Mouse (Mus musculus): ENCODE measurements around the gene 4931417E11Rik.

4931417E11Rik gene

DNA sequence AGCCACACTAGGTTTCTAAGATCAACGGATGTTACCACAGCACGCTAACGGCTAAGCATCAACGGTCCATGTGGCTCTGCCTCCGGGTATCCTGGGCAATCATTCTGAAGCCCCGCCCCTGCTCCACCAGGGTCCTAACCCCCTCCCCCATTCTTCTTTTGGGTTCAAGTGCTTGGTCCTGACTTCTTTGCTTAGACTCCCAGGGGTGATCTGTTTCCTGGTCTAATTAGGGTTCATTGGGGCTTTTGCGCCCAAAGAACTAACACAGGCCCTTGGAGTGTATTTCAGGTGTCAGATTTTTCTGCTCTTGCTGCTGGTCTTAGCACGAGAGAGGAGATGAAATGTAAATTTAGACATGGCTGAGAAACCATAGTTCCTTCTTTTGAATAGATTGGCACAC lies at the start of gene 4931417E11Rik:
Gene 4931417E11Rik, minus strand, starts transcription at position 101 of the 400 bp plus-strand sequence.
- no peak for DNase-seq (ENCODE audit: low spot score in 2 of 2)

DNA sequence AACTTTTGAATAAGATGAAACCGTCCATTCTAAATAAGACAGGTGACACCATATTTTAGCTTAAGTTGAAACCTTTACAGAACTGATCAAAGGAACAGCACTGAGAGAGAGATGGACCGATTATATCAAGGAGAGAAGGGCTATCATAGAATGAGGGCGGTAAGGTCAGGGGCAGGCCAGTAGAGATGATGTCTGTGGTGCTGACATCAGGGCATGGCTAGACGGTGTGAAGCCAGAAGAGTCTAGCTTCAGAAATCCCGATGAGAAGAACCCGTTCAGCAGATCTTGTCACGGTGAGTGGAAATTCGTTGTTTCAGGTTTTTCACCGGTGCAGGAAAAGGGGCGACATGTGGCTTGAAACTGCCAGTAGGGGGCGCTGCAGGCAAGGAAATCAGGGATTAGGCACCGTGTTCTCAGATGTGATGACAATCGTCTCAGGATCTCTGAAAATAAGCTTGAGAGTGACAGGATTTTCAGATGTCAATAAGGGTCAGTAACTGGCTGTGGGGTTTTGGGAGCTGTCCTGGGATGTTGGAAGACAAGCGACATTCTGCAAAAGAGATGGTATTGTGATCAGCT lies 48.4 kb upstream of the 4931417E11Rik start:
- DNase-seq (ENCODE audit: low spot score in 2 of 2), result peak; percentile 8 to 68

DNA sequence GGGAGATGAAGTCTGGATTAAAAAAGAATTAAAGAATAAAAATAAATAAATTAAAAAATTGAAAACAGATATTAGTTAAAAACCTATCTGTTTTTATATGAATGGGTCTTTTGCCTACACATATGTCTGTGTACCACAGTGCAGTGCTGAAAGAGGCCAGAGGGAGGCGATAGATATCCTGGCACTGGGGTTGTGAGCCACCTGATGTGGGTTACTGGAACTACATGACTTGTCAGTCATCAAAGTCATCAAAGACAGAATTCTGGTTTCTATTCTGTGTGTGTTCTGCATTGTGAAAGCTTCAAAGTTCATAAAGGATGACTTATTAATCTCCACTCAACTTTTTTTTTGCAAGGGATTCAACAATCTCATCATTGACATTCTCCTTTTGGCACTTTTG lies 43.4 kb upstream of the 4931417E11Rik start:
- no peak for DNase-seq (ENCODE audit: low spot score in 2 of 2)

DNA sequence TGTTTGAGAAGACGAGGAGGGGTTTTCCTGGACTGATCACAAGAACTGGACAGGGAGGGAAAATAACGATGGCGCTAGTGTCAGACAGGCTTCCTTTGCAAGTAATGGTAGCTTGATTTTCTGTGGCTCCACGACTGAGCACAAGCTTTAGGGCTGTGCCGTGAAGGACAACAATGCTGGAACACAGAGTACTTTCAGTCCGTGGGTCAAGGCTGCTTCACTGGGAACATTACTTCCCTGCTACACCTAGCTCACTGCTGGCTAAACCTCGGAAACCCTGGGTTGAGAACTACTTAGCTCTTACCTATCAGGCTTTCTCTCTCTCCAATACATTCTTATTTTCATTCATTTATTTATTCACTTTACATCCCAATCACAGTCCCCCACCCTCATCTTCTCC lies 30.2 kb upstream of the 4931417E11Rik start:
- DNase-seq (ENCODE audit: low spot score in 2 of 2), result no peak

DNA sequence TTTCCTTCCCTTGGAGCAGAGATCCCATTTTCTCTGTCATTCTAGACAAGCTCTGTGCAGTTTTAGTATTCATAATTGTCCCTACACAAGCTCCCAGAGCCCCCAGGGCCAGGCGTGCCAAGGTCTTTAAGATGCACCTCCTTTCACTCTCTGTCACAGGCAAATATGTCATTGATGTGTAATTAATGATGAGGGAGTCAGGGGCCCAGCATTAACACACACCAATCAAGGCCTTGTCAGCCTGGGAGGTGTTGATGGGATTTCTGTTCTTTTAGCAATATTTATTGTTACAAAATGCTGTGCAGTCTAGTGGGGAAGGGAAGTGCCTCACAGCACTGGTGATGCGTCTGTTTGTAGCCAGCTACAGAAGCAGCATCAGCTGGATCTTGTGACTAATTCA lies 27.9 kb upstream of the 4931417E11Rik start:
- no peak for DNase-seq (ENCODE audit: low spot score in 2 of 2)

DNA sequence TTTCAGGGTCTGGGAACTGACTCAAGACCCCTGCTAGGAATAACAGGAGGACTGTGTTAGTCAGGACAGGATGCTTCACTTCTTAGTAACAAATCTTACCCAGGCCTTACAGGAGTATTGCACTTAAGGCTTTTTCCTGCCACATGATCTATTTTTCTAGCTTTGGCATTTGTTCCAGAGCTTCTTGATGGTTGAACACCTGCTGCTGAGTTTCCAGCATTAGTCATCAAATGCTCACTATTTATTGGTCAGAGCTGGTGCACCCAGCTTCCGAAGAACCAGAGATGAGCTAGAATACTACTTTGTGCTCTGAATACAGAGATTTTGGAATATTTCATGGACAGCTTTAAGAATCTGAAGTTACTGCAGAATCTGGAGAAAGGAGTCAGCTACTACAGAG lies 21.1 kb upstream of the 4931417E11Rik start:
- DNase-seq (ENCODE audit: low spot score in 2 of 2), result no peak

DNA sequence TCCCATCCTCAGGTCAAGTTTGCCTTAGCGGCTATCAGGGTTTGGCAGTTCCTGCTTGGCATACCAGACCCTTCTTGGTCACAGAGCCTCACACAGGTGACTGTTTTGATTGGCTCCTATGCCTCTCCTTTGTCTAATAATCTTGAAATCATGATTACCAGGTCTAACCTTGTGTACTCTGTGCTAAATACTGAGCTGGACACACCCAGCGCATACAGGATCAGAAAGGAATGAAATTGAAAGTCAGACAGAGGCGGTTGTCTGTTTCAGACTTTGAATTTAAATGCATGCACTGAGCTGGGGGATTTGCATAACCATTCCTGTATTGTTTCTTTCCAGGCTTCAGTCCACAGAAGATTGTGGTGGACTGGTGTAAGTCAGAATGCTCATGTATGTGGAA lies 16.1 kb upstream of the 4931417E11Rik start:
- DNase-seq (ENCODE audit: low spot score in 2 of 2), result no peak

DNA sequence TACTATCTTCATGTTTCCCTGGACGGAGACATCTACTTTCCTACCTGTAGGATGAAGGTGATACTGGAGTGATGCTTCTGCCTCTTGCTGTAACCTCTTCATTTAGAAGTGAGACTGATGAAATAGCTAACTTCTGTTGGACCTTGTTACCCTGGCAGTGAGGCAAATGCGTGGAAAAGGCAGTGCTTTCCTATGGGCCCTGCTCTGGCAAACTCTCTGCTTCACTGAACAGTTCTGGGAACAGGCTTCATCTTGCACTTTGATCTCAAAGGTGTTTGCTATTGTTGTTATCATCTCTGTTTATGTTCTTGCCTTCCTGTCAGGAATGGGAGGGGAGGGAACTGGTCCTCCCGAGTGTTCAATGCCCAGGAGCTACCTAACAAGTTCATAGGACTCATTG lies 3.4 kb downstream of the 4931417E11Rik start:
- no peak for DNase-seq (ENCODE audit: low spot score in 2 of 2)

DNA sequence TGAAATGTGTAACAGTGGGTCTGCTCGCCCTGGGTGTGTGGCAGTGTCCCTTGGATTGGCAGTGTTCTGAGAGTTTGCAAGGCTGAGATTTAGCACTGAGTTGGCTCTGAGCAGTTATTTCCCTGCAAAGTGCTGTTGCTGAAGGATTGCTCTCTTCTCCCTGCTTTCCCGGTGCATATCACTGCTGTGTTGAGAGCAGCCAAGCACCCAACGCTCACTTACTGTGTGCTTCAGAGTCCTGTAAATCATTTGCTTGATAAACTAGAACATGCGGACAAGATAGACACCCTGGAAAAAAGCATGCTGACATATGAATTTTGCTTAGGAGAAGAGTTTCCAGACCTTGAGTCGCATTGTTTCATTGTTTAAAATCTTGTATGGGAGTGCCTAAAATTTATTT lies 6.9 kb downstream of the 4931417E11Rik start:
- peak in 1 of 2 experiments; percentile 5 for DNase-seq (ENCODE audit: low spot score in 2 of 2)

DNA sequence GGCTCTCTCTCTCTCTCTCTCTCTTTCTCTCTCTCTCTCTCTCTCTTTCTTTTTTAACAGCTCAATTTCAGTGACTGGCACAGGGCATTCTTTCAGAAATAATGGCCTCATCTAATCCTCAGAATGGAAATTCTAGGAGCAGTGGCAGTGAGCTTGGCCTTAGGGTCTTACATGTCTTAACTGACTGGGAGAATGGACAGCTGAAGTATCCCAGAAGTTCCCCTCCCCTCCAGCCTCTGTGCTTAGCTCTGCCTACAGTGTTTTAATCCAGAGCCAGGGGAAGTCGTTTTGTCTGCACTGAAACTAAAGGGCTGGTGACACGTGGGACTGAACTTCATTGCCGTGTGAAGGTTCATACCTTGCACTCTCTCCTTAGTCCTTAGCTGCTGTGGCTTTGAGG lies 35.6 kb downstream of the 4931417E11Rik start:
- no peak for DNase-seq (ENCODE audit: low spot score in 2 of 2)

DNA sequence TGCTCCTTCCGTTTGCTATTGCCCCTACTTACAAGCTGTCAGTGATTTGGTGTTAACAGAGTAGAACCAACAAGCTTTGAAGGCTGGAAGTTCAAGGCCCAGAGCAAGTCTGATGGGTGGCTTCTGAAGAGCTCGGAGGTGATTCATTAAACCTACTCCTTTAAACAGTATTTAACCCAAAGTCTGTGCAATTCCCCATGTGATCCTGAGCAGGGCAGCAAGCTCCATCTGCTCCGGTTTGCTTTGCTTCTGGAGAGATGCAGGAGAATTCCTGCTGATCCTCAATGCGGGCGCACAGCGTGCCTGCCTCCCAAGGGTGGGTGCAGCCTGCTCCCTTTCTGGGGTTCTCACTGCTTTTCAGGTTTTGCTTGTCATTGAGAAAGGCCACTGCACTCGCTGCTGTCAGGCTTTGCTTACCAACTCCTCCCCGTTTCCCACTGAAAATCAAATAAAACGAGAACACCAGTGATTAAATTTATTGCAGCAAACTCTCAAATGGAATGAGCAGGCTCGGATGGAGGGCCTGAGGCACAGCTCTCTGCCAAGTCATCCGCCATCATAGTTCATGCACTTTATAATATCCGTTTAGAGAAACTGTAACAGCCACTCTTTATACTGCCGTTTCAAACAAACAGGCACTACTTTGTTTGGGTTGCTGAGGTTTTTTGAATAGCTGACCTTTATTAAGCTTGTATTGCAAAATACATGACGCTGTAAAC lies 40.7 kb downstream of the 4931417E11Rik start:
- DNase-seq (ENCODE audit: low spot score in 2 of 2), result no peak

DNA sequence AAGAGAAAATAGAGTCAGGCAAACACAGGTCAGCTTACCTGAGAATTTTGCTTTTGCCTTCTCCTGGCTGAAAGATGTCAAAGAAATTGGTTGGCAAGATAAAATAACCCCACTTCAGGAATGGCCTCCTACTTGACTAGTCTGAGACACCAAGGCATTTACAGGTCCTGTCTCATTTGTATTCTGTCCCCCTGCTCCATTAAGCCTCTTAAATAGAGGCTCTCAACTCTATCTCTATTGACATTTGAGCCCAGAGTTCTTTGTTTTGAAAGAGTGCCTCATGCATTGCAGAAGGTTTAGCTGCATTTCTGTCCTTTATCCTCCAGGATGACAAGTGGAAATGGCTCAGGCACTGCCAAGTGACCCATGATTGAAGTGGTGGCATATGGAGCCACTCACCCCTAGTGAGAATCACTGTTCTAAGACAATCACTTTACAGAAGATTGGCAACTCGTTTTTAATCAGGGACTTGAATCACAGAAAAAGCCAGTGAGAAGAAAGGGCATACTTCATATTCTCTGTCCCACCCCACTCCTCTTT lies 42.1 kb downstream of the 4931417E11Rik start:
- DNase-seq (ENCODE audit: low spot score in 2 of 2), result no peak

Data from frontal cortex, postnatal 10 days (tissue).